Mouse (Mus musculus) WW6 (cell line): ENCODE results near the gene Hoxb7.

ENCODE experiments used
- DNase-seq: peaks from one replicate; pipeline ENCODE4 v3.0.0-alpha.2; 2013; ENCODE audit warnings: low read depth, low spot score

The Hoxb7 gene

GRCm38 (mm10) chr11:96268031-96268745 lies 18.2 kb upstream of the Hoxb7 start:
- DNase-seq: no peak

GRCm38 (mm10) chr11:96269869-96270268 lies 16.6 kb upstream of the Hoxb7 start:
- DNase-seq: no peak

- no peak for DNase-seq
Measured at GRCm38 (mm10) chr11:96270996-96271540, 15.4 kb upstream of the Hoxb7 start, which contains the start of gene Hoxb9. Gene Hoxb9, plus strand, starts transcription at chr11:96271457.

- DNase-seq: no peak
Measured at GRCm38 (mm10) chr11:96271541-96272011, 14.8 kb upstream of the Hoxb7 start.

- no peak for DNase-seq
Measured at GRCm38 (mm10) chr11:96272024-96272921, 14.2 kb upstream of the Hoxb7 start.

GRCm38 (mm10) chr11:96274428-96274827 lies 12.0 kb upstream of the Hoxb7 start:
- DNase-seq: no peak

- DNase-seq: no peak
Measured at GRCm38 (mm10) chr11:96275896-96276295, 10.5 kb upstream of the Hoxb7 start.

GRCm38 (mm10) chr11:96277151-96278044 lies 9.0 kb upstream of the Hoxb7 start:
- DNase-seq: no peak

GRCm38 (mm10) chr11:96278324-96278723 lies 8.1 kb upstream of the Hoxb7 start:
- DNase-seq: no peak

- no peak for DNase-seq
Measured at GRCm38 (mm10) chr11:96278773-96279172, 7.7 kb upstream of the Hoxb7 start.

GRCm38 (mm10) chr11:96279421-96280233 lies 6.8 kb upstream of the Hoxb7 start:
- DNase-seq: no peak

GRCm38 (mm10) chr11:96280399-96281378 lies 5.7 kb upstream of the Hoxb7 start:
- DNase-seq: no peak

GRCm38 (mm10) chr11:96281396-96281795 lies 5.0 kb upstream of the Hoxb7 start:
- DNase-seq: no peak

GRCm38 (mm10) chr11:96281855-96282570 lies 4.4 kb upstream of the Hoxb7 start, which contains the start of gene Hoxb8:
Gene Hoxb8, plus strand, starts transcription at chr11:96281905.
- no peak for DNase-seq

GRCm38 (mm10) chr11:96282795-96283430 lies 3.5 kb upstream of the Hoxb7 start:
- no peak for DNase-seq

- DNase-seq: no peak
Measured at GRCm38 (mm10) chr11:96284041-96284749, 2.2 kb upstream of the Hoxb7 start.
